Mouse (Mus musculus): ENCODE results near the gene Cdk10.
"Not testable (repeated sequence)": the region's sequence is repeated elsewhere in the genome, so short reads cannot be mapped to it uniquely, and the experiment has no call there.

Gene Cdk10

DNA sequence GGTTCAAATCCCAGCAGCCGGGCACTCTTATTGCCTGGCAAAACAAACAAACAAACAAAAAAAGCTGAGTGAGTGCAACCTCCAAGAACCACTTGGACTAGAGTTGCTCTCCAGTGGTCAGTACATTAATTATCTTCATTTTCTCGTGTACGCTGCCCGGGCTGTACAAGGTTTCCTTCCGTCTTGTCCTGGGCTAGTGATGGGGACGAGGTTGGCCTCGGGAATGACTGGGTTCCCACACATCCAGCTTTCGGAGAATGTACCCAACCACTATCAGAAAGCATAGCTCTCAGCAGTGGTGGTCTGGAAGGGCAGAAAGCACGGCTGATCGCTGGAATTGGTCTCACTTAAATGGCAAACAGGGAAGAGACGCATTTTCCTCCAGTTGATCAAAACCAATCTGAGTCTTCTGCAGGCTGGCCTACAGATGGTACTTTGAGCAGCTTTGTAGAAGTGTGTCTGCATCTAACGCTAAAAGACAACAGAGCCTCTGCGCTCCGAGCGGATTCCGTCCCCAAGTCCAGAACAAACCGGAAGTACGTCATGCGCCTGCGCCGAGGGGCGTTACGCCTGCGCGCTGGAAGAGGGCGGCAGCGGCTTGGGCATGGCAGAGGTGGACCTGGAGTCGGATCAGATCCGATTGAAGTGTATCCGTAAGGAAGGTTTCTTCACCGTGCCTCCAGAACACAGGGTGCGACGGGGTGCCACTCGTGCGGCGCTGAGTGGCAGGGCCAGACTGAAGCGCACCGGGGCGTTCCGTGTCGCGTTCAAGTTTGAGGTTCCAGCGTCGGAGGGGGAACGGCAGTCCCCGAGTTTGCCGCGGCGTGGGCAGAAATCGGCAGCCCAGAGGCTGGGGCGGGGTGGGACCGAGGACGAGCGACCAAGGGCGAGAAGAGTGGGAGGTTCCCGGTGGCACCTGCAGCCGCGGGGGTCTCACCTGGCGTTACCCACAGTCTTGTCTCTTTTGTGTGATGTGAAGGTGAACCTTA lies at the start of gene Cdk10:
Gene Cdk10 (plus strand): TSS at position 565 of the 989 bp plus-strand sequence.
- peak; percentile 95 for DNase-seq

DNA sequence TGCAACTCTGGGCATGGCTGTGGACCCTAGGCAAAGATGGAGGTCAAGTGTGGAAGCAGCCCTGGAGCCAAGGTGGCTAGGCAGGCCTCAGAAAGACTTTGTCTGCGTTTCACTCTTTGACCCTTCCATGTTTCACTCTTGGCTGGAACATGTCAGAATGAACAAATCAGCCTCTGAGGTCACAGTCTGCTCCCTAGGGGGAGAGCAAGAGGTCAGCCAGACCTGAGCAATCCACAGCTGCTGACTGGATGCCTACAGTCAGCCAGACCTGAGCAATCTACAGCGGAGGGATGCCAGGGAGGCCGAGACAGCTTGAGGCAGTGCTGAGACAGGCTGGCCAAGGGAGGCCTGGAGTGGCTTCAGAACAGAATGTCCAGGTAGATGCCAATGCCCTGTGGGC lies 43.3 kb upstream of the Cdk10 start:
- DNase-seq, result peak; percentile 23

DNA sequence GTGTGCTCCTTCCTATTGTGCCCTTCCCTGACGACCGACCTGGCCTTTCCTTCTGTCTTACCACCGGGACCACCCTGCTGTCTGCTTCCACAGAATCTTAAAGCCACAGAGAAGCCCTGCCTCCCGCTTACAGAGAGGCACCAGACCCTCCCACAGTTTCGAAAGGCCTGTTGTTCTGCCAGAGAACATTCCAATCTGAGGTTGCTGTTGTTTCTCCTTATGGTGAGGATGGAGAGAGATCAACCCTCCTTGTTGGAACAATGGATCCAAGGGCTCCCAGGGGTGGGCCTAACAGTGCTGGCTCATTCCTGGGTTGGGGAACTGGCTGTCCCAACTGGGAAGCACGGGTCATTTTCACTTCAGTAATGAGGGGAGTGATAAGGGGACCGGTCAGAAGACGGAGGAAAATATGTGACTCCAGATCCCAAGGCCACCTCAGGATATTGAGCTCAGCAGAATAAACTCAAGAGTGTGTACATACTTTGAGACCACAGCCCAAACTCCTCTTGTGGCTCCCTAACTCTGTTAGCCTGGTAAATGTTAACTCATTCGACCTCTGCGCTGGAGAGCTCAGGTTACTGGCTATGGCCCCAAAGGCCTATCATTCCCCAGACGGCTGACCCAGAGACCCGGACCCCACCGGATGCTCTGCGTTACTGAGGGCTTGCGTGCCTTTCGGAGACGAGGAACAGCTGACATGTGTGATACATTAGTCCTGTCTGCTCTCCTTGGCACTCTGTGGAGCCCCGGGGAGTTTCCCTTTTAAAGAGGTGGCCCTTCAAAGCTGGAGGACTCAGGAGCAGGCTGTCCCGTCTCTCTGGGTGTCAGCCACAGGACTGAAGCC lies 38.9 kb upstream of the Cdk10 start, which contains the start of gene Dpep1:
Gene Dpep1 (plus strand): TSS at position 677 of the 844 bp plus-strand sequence.
- no peak for DNase-seq

DNA sequence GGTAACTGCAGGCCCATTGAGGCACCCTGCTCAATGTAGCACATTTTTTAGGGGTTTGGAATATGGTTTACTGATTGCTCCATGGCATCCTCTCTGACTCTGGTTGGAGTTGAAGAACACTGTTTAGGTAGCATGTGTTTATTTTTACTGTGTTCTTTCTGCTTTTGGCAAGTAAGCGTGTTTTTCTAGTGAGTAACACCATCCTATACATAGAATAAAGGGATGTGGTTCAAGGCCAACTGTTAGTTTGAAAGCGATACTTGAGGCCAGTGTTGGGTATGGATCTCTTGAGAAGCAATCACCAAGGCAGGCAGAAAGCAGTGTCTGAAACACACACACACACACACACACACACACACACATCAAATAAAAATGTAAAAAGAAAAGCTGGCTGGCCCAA lies 36.6 kb upstream of the Cdk10 start:
- DNase-seq, result no peak

DNA sequence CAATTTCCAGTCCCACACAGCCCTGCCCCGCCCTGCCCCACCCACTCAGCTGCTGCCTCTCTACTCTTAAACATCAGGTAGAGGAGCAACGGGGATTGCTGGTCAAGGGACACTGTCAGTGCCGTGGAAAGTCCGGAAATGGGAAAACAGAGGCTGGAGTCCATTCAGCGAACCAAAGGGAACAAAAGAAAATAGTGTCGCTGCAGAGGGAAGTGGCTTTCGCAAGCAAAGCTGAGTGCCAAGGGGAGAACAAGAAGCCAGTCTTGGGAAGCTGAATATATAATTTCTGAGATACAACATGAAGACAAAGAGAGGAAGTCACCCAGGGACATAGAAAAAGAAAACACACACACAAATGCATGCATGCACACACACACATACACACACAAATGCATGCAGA lies 35.8 kb upstream of the Cdk10 start:
- DNase-seq, result no peak

DNA sequence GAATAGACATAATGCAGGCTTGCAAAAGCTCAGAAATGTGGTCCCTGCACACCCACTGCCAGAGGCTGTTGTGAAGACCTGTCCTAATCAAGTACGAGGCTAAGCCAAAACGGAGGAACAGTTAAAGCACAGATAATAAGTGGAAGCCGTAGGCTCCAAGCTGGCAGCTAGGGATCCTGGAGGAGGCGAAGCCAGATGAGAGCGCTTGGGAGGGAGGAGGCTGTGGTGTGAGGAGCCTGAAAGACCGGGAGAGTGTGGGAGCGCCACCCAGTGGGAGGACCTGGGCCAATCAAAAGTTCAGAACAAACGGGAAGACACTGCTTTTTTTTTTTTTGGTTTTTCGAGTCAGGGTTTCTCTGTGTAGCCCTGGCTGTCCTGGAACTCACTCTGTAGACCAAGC lies 34.0 kb upstream of the Cdk10 start:
- DNase-seq, result peak; percentile 84

DNA sequence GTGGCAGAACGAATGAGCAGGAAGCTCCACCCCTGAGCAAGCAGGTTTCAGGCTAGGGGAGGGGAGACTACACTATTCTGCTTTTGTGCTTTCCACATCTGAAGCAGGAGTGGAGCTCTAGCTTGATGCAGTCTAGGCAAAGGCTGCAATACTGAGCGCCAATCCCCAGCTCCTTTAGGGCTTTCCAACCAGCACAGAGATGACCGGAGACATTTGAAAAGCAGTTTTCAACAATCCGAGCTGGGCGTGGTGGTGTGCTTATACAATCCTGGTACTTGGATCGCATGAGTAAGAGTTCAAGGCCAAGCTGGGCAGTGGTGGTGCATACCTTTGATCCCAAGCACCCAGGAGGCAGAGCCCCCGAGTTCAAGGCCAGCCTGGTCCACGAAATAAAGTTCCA lies 32.7 kb upstream of the Cdk10 start:
- DNase-seq, result no peak

DNA sequence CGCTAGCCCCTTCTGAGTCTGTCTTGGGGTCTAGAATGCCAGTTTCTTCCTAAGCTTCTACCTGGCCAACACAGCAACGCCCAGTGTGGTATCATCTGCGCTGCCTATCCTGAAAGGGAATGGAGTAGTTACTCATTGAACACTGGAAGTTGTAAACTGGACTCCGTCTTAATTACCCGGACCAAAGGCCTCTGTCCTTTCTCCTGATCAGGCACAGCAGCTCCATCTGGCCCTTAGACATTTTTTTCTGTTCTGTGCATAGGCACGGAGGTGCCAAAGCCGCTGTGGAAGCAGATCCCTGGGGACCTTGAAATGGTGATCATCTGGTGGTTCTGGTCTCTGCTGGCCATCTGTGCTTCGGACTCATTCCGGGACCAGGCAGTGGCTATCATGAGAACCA lies 30.9 kb upstream of the Cdk10 start:
- DNase-seq, result no peak

DNA sequence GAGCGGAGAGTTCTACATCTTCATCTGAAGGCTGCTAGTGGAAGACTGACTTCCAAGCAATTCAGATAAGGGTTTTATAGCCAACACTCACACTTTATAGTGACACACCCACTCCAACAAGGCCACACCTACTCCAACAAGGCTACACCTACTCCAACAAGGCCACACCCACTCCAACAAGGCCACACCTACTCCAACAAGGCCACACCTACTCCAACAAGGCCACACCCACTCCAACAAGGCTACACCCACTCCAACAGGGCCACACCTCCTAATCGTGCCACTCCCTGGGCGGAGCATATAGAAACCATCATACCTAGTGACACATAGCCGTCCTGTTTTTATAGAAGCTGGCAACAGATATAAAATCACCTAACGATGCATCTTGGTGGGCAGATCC lies 27.6 kb upstream of the Cdk10 start:
- not testable (repeated sequence) for DNase-seq

DNA sequence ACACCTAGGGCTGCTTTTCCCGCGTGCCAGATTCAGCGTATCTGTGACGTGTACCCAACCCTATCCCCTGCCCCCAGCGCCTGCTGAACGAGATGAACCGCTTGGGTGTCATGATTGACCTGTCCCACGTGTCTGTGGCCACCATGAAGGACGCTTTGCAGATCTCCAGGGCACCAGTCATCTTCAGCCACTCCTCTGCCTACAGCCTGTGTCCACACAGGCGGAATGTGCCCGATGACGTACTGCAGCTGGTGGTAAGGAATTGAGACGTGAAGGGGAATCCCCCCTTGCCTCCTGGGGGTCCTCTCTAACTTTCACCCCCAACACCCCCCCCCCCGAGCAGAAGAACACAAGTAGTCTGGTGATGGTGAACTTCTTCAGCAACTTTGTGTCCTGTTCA lies 24.8 kb upstream of the Cdk10 start:
- no peak for DNase-seq

DNA sequence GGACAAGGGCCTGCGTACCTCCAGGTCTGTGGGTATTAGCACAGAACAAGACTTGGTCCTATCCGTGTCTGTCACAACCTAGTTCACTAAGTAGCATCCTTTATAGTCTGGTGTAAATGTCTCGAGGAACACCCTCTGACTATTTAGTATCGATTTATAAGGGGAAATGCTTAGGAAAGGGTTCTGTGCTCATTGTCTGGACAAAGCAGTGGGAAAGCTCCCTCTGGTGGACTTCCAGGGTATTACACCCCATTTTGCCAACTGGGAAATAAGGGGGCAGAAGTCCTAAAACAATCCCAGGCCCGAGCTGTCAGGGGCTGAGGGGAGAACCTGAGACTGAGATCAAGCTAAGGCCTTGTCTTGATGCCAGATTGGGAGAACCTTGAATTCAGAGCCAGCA lies 22.4 kb upstream of the Cdk10 start:
- DNase-seq, result peak; percentile 88

DNA sequence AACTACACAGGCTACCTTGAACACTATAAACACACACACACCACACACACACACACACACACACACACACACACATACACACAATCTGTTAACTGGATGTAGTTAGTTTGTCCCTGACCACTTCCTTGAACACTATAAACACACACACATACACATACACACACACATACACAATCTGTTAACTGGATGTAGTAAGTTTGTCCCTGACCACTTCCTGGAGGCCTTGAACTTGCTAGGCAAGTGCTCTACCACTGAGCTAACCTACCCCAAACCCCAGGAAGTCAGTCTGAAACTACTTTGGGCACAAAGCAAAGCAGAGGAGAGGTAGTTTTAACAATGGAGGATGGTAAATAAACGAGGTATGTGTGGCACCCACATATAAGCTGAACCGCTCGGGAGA lies 21.1 kb upstream of the Cdk10 start:
- DNase-seq, result no peak

DNA sequence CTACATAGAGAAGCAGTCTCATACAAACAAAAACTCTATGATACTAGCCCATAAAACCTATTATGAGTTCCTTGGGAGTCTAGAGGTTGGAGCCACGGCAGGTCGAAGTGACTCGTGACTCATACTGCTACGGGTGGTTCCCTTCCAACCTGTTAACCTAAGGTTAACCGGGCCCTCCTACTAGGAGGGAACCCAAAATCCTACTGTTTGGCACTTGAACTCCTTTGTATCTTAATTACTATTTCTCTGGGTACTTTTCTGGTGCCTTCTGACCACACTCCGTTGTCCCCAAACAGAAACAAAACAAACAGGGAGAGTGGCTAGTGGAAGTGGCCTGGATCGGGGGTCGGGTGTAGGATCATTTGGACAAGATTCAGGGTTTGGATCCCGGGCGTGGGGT lies 12.8 kb upstream of the Cdk10 start:
- DNase-seq, result no peak

DNA sequence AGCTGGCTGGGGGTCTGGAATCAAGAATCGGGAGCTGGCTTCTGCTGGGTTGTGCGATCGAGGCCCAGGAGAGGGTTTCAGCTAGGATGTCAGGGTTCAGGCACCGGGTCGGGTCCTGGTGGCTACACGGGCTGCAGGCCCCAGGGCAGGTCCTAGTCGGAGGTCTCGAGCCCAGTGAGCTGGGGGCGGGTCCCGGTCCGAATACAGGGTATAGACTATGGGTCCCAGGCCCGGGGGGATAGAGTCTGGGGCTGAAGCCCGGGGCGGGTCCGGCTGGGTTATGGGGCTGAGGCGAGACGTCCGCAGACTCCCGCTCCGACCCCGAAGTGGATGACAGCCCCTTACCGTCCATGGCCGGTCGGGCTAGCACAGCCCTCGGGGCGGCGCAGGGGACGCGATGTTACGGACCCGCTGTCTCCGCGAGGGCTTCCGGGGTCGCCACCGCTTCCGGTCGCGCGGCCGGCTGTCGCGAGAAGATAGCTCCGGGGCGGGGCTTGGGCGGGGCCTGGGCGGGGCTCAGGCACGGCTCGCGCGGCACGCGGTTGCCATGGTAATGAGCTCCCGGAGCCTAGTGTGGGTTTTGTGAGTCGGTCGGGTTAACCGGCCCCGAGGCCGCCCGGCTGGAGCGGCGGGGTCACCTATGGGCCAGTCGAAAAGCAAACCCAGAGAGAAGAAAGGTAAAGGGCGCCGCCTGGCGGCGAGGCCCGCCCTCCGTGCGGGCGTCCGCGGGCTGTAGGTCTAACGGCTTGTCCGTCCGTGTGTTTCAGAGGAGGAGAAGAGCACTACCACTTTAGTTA lies 12.1 kb upstream of the Cdk10 start, which contains the start of the genes Chmp1a and Spata33:
Gene Chmp1a (minus strand): TSS at position 443 of the 797 bp plus-strand sequence.
Gene Spata33 (plus strand): TSS at position 512 of the 797 bp plus-strand sequence.
- DNase-seq, result peak; percentile 97

DNA sequence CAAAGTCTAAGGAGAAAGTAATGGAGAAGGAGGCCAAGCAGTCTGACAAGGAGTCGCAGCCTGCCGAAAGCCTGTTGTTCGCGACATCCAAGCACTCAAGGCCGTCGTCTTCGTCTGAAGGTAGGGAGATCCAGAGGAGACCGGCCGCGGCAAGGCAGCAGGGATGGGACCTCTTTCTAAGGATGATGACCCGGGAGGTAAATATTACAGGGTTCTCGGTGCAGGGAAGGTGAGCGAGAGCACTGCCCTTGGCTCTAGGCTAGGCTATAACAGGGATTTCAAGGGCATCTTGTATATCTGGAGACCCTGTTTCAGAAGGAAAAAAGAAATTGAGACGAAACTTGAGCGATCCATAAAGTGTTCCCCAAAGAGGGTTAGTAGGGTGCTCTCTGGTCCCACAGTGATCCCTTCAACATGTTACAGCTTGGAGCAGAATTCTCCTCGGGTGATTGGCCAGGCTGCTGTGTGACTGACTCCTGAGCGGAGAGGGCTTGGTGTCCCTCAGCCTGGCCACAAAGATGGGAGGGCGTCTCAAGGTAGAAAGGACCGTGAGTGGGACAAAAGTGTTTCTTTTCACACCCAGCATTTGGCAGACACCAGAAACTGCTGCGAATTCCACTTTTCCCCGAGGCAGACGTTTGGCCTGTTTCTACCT lies 11.4 kb upstream of the Cdk10 start:
- no peak for DNase-seq

DNA sequence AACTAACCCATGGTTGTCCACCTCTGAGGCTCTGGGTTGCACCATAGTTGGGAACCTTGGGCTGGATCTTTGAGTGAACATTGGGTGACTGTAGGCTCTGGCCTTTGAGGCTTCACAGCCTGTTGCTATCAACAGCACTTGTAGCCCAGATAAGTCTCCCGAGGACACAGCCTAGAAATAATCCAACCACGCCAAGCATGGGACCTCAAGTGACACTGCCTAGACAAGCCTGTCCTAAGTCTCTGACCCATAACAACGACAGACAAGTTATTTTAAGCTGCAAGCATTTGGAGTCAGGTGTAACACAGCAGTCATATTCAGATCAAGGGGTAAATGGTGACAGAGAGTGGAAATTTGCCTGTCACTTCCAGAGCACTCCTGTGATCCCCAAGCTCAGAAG lies 9.2 kb upstream of the Cdk10 start:
- DNase-seq, result no peak

DNA sequence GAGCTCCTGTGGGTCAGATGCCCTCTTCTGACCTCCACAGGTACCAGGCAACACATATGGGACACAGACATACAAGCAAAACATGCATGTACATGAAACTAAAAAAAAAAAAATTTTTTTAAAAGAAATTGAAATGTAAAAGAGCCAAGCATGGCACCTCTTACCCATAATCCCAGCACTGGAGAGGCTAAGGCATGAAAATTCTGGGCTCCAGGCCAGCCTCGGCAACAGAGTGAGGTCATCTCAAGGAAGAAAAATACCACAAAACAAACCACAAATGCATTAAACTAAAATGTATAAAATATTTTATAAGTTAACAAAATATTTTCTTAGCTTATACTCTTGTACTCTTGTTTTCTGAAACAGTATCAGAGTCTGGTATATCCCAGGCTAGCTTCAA lies 3.7 kb upstream of the Cdk10 start:
- DNase-seq, result no peak

DNA sequence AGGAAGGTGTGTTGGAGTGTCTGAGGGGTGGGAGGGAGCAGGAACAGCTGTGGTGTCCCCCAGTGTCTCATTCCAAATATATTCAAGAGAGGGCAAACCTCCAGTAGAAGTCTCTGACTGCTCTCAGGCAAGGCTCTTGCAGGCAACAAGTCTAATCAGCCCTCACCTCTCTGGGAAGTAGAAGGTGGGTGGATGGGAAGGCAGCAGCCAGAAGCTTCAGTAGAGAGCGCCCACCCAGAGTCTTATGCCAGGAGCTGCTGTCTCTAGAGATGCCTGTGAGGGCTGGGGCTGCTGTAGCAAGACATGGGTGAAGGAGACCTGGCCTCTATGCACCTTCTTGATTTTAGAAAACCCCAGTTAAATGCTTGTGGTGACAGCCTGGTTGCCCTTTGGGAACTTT lies 3.8 kb downstream of the Cdk10 start:
- DNase-seq, result no peak

DNA sequence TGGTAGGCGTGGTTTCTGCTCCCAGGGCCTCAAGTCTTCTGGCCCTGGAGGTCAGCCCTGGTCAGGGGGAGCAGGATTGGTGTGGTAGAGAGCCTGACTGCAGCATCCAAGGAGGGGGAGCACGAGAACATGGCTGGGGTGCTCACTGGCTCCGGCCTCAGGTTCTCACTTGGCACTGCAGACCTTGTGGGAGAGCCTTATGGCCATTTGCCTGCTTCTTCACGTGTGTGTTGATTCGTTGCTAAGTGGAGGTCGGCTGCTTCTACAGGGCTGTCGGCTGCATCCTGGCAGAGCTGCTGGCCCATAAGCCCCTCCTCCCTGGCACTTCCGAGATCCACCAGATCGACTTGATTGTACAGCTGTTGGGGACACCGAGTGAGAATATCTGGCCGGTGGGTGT lies 5.7 kb downstream of the Cdk10 start:
- not testable (repeated sequence) for DNase-seq

DNA sequence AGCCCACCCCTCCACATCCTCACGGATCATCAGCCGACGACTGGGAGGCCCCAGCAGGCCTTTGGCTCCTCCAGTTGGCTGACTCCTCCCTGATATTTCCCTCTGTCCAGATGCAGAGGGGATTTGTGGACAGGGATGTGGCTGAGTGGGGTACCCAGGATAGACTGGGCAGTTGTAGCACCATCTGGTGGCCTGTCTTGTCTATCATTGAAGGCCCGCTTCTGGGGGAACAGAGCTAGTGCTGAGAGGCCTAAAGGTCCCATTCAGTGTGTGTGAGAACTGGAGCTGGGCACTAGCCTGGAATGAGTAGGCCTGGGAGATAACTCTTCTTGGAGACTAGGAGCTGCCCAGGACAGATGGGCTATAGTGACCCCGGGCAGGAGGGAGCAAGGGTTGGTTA lies 7.1 kb downstream of the Cdk10 start:
- peak; percentile 67 for DNase-seq

DNA sequence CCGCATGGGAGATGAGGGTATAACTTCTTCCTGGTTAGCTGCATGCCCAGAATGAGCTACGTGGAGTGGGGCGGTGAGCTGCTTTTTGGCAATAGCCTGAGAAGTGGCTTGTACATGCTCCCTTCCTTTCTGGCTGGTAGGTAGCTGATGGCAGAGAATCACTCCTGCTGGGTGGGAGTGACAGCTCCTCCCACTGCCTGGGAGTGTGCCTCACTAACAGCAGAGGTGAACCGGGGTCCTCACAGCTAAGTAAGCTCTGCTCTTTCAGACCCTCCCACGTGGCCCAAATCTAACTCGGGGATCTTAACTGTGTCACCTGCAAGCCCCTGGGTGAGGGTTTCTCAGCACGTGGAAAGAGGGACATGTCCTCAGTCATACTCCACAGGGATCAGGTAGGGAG lies 7.9 kb downstream of the Cdk10 start:
- DNase-seq, result no peak

DNA sequence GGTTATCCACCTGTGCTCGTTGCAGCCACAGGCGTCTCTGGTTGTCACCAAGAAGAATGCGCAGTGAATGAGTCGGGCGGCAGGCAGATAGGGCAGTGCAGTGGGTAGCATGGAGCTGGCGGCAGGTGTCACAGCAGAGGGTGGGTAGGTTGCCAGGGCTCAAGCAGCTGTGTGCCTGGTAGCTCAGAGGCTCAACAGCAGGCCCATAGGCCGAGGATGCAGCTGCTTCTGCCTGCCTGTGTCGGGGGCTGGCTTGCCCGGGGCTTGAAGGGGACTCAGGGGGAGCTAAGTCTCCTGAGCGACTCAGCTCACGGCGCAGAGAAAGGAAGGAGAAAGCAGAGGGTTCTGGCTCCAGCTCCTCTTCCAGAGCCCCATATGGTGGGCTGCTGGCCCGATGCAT lies 8.7 kb downstream of the Cdk10 start:
- peak; percentile 36 for DNase-seq

Measured in retina, postnatal 1 day (tissue).